Mouse (Mus musculus) embryonic facial prominence, embryonic 11.5 days (tissue): ENCODE data around the gene Txlng. TPM values are rescaled to one million over a fixed set of nuclear protein-coding genes. Genes with fewer than 3 reads are reported as not detected.

ENCODE experiments used
- ATAC-seq: fragments of 200-750 bp; cut with Nextera tagmentation; replicated peaks from 2 replicates; pipeline ENCODE4 v1.8.0; 2017; ENCODE audit warnings: low read depth; ENCODE audit not compliant: insufficient number of reproducible peaks, low FRiP score, low TSS enrichment
- DNase-seq: peaks from one replicate; pipeline ENCODE4 v3.0.0-alpha.2; 2015; ENCODE audit warnings: low spot score
- H3K27ac ChIP-seq: fragments of 300-500 bp; sonication (generic); replicated peaks from 2 replicates; pipeline ENCODE4 v1.5.1; 2014; ENCODE audit warnings: mild to moderate bottlenecking, low read depth, low read length, control low read depth
- H3K27me3 ChIP-seq: fragments of 300-500 bp; sonication (generic); 2 replicates; pipeline ENCODE4 v1.6.1; 2014; ENCODE audit warnings: mild to moderate bottlenecking, low read length, moderate library complexity, mixed read lengths; ENCODE audit not compliant: control insufficient read depth, insufficient read depth
- H3K36me3 ChIP-seq: fragments of 300-500 bp; sonication (generic); replicated peaks from 2 replicates; pipeline ENCODE4 v1.6.1; 2014; ENCODE audit warnings: low read depth, mild to moderate bottlenecking, low read length, moderate library complexity, mixed read lengths; ENCODE audit not compliant: control insufficient read depth, insufficient read depth
- H3K4me1 ChIP-seq: fragments of 300-500 bp; sonication (generic); 2 replicates; pipeline ENCODE4 v1.6.1; 2014; ENCODE audit warnings: low read length, mixed read lengths; ENCODE audit not compliant: control insufficient read depth, insufficient read depth
- H3K4me2 ChIP-seq: fragments of 300-500 bp; sonication (generic); 2 replicates; pipeline ENCODE4 v1.6.1; 2014; ENCODE audit warnings: low read depth, mild to moderate bottlenecking, control low read depth, low read length, moderate library complexity
- H3K4me3 ChIP-seq: fragments of 300-500 bp; sonication (generic); 2 replicates; pipeline ENCODE4 v1.5.1; 2014; ENCODE audit warnings: low read depth, low read length, control low read depth
- H3K9ac ChIP-seq: fragments of 300-500 bp; sonication (generic); replicated peaks from 2 replicates; pipeline ENCODE4 v1.6.1; 2014; ENCODE audit warnings: mild to moderate bottlenecking, control low read depth, low read length
- H3K9me3 ChIP-seq: fragments of 300-500 bp; sonication (generic); replicated peaks from 2 replicates; pipeline ENCODE4 v1.6.1; 2016; ENCODE audit warnings: mild to moderate bottlenecking, low read length, inconsistent platforms, mixed read lengths; ENCODE audit not compliant: control insufficient read depth
- WGBS: fragments of 180-500 bp; shearing (Covaris S2); extraction: QIAGEN DNeasy Blood & Tissue Kit; methylation state at CpG from one replicate; pipeline ENCODE4 v1.1.7; 2014; 5-methylcytosine and 5-hydroxymethylcytosine counted together
- polyA plus RNA-seq: library from polyadenylated mRNA; unstranded; fragments of >200 nt; fragmentation: Nextera tagmentation; extraction: Ambion mirVana; gene quantifications from 2 replicates; pipeline ENCODE4 v1.2.1, GENCODE M21; 2014

The Txlng gene
- polyA plus RNA-seq: 19.3 and 19.7 TPM in 2 replicates

DNA sequence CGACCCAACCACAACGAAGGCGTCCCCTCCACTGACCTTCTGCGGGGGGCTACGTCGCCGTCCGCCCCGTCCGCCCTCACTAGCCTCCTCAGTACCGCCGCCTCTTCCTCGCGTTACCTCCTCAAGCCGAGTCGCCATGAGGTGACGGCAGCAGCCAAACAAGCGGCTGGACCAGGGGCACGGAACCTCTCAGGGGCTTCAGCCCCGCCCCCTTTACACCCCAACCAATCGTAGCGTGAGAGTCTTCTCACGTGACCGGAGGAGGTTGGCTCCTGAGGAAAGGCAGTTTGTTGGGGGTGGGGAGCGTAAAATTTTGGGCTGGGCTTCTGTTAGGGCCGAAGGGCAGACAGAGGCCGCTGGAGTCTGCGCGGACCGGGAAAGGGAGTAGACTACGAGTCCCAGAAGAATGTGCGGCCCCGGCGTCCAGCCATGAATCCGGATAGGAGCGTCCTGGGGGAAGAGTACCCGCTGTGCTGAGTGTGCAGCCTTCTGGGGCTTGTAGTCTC lies at the start of gene Txlng:
Txlng (minus strand) TSS at position 252 of the 506 bp plus-strand sequence.
- no peaks in the 10 kb centered on the region for H3K9me3 ChIP-seq
- H3K27ac ChIP-seq: no peak within 1 kb of the TSS
- no peaks in the 10 kb centered on the region for H3K4me1 ChIP-seq
- WGBS: 16% methylated on average over 37 of the region's 37 CpGs
- DNase-seq (peak; percentile 95), ATAC-seq (peak; percentile 99)
- H3K9ac ChIP-seq: peak within 1 kb of the TSS; percentile 46
- H3K27me3 ChIP-seq: no peaks in the 10 kb centered on the region
- H3K36me3 ChIP-seq: no peaks in the 10 kb centered on the region
- H3K4me2 ChIP-seq: peak within 1 kb of the TSS; percentile 79
- peak within 1 kb of the TSS; percentile 50 for H3K4me3 ChIP-seq

DNA sequence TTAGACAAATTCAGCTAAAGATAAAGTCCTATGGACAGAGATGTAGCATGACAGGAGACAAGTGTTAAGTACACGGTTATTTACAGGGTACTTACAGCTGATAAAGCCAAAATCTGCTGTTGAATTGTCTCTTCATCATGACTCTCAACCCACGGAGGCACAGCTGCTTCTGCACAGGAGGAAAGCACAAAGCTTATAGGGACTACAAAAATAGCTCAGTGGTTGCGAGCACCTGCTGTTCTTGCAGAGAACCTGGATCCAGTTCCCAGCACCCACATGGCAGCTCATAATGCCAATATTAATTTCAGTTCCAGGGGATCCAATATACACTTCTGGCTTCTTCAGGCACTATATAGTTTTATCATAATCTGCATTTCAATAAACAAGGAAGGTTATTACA lies 49.0 kb upstream of the Txlng start:
- no peak overlapping the region for H3K4me2 ChIP-seq
- WGBS: 87% methylated on average over 3 of the region's 3 CpGs
- no peaks in the 10 kb centered on the region for H3K36me3 ChIP-seq
- no peak for DNase-seq
- no peaks in the 10 kb centered on the region for H3K4me1 ChIP-seq
- no peak overlapping the region for H3K9ac ChIP-seq
- no peaks in the 10 kb centered on the region for H3K9me3 ChIP-seq
- ATAC-seq: no peak
- H3K27ac ChIP-seq: no peak overlapping the region
- H3K4me3 ChIP-seq: no peak overlapping the region
- no peaks in the 10 kb centered on the region for H3K27me3 ChIP-seq

DNA sequence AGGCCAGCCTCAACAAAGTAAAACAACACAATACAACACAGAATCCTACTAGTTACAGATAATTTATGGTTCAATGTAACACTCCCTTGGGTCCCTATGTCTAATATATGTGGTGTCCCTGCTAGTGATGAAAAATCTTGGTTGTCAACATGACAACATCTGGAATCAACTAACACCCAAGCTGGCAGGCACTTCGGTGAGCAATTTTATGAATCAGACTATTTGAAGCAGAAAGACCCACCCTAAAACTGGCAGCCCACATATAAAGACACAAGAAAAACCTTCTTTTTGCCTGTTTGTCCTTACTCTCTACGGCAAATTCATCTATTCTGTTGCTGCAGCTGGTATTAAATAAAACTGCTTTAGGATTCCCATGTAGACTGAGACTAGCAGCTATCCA lies 44.5 kb upstream of the Txlng start:
- DNase-seq (no peak), ATAC-seq (no peak)
- Histone ChIP-seq H3K4me3 (no peak overlapping the region), H3K4me2 (no peak overlapping the region), H3K9me3 (no peaks in the 10 kb centered on the region), H3K36me3 (no peaks in the 10 kb centered on the region), H3K27me3 (no peaks in the 10 kb centered on the region), H3K9ac (no peak overlapping the region), H3K27ac (no peak overlapping the region), H3K4me1 (no peaks in the 10 kb centered on the region)
- 73% methylated on average over 2 of the region's 2 CpGs for WGBS

DNA sequence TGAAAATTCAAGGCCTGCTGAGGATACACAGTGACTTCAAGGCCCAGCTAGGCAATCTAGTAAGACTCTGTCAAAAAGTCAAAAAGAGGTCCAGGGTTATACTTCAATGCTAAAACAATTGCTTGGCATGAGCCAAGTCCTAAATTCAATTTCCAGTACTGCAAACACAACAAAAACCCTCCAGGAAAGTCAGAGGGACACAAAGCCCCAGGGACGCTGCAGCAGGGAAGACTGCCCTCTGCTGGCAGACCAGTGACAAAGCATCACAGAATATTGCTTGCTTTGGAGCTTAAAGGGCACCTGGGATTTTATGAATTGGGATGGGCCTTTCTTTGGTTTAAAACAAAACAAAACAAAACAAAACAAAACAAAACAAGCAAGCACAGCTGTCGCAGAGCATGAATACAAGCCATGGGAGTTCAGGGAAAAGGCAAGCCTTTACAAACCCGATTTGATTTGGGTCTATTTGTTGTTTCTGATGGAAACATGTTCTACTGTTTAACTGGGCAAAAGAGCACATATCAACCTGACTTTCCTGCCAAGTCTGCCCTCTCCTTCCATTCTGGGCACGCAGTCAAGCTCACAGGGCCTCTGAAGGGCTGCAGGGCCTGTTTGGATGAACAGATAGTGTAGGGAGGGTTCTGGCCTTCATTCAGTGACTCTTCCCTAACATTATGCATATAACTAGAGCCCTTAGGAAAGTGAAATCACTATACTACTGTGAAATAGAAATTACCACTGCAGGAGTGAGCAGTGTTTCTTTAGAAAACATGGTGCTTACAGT lies 42.7 kb upstream of the Txlng start:
- H3K9ac ChIP-seq: no peak overlapping the region
- ATAC-seq (no peak), DNase-seq (peak; percentile 18)
- H3K9me3 ChIP-seq: no peaks in the 10 kb centered on the region
- no peak overlapping the region for H3K4me2 ChIP-seq
- no peaks in the 10 kb centered on the region for H3K4me1 ChIP-seq
- no peaks in the 10 kb centered on the region for H3K27me3 ChIP-seq
- WGBS: 43% methylated on average over 4 of the region's 4 CpGs
- no peaks in the 10 kb centered on the region for H3K36me3 ChIP-seq
- no peak overlapping the region for H3K27ac ChIP-seq
- no peak overlapping the region for H3K4me3 ChIP-seq

DNA sequence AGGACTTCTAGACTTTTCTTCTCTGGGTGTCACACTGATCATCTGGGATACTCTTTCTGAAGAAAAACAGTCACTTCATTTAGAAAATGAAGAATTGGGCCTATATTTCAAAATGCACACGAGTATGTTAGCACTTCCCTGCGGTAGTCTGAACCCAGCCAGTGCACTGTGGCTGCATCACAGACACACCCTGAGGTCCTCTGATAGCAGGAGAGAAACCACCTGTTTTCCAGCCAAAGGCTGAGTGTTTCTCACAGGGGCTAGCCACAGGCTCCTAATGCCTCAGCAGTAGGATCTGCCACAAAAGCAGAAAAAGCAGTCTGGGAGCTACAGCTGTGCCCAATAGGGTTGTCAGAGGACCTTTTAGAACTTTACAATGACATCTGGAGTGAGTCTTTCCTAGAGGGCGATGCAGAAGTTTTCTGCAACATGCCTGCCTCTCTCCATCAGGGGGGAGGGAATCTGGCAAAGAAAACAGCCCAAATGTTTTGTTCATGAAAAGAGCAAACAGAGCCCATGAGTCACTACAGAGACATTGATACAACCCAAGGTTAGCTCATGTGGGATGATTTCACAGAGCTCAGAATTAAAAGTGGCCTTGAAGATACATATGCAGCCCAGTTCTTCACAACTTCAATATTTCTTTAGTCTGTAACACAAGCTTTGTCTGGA lies 39.2 kb upstream of the Txlng start:
- ATAC-seq: no peak
- H3K9me3 ChIP-seq: no peaks in the 10 kb centered on the region
- no peak overlapping the region for H3K9ac ChIP-seq
- WGBS: 73% methylated on average over 3 of the region's 3 CpGs
- H3K36me3 ChIP-seq: no peaks in the 10 kb centered on the region
- H3K27me3 ChIP-seq: no peaks in the 10 kb centered on the region
- H3K4me3 ChIP-seq: no peak overlapping the region
- H3K4me1 ChIP-seq: no peaks in the 10 kb centered on the region
- DNase-seq: no peak
- H3K27ac ChIP-seq: no peak overlapping the region
- no peak overlapping the region for H3K4me2 ChIP-seq

DNA sequence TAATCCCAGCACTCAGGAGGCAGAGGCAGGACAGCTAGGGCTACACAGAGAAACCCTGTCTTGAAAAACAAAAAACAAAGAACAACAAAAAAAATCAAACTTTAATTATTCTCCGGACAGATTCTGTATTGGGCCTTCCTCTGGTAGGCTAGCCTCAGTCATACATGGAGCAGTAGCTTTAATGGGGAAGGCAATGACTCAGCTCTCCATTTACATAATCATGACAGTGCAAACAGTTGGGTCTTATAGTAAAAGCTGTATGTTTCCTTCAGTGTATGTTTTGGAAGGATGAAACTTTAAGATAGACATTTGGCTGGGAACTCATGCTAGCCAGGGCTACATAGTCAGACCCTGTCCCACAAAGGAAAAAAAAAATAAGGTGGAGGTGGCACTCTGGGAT lies 19.4 kb upstream of the Txlng start:
- H3K27me3 ChIP-seq: no peaks in the 10 kb centered on the region
- DNase-seq (no peak), ATAC-seq (no peak)
- no peak overlapping the region for H3K4me3 ChIP-seq
- no peaks in the 10 kb centered on the region for H3K4me1 ChIP-seq
- 82% methylated on average over 1 of the region's 1 CpGs for WGBS
- no peak overlapping the region for H3K4me2 ChIP-seq
- no peak overlapping the region for H3K9ac ChIP-seq
- no peak overlapping the region for H3K27ac ChIP-seq
- no peaks in the 10 kb centered on the region for H3K36me3 ChIP-seq
- H3K9me3 ChIP-seq: no peaks in the 10 kb centered on the region

DNA sequence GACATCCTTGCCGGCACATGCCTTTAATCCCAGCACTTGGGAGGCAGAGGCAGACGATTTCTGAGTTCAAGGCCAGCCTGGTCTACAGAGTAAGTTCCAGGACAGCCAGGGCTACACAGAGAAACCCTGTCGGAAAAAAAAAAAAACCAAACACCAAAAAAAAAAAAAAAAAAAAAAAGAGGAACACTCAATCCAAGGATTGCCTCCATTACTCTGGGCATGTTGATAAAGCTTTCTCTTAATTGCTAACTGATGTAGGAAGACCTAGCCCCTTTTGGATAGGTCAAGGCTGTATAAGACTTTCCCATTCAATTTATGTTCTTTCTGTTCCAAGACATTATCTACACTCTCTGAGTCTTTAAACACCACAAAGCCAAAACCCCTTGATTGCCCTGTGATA lies 16.3 kb upstream of the Txlng start:
- no peak for ATAC-seq
- no peaks in the 10 kb centered on the region for H3K4me1 ChIP-seq
- no peak for DNase-seq
- no peak overlapping the region for H3K4me3 ChIP-seq
- no peaks in the 10 kb centered on the region for H3K9me3 ChIP-seq
- no peaks in the 10 kb centered on the region for H3K36me3 ChIP-seq
- no peak overlapping the region for H3K4me2 ChIP-seq
- H3K27ac ChIP-seq: no peak overlapping the region
- H3K9ac ChIP-seq: no peak overlapping the region
- WGBS: 85% methylated on average over 3 of the region's 3 CpGs
- H3K27me3 ChIP-seq: no peaks in the 10 kb centered on the region

DNA sequence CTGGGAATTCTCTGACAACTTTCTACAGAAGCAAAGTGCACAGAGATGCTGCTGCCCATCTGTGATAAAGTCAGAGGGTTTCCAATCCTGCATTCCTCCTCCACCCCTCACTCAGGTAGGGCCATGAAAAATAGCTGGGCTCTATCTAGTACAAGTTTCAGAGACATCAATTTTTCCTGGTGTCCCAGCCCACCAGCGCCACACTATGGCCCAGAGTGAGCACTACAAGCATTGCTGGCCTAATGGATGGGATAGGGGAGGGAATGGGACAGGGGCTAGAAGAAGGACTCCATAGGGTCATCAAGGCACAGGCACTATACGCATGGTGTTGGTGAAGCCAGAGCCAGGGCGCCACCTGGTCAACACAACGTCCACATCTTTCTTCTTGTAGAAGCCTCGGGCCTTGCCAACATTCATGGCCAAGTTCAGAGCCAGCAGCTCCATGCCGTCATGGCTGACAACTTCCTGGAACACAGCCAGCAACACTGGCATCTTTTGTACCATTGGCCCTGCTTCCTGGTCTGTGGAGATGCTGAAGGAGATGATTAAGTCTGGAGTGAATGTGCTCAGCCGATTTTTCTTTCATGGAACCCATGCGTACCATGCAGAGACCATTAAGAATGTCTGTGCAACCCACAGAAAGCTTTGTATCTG lies 15.3 kb upstream of the Txlng start:
- DNase-seq: no peak
- Histone ChIP-seq H3K36me3 (no peaks in the 10 kb centered on the region), H3K9ac (no peak overlapping the region), H3K9me3 (no peaks in the 10 kb centered on the region), H3K4me2 (no peak overlapping the region), H3K27me3 (no peaks in the 10 kb centered on the region), H3K27ac (no peak overlapping the region), H3K4me1 (no peaks in the 10 kb centered on the region), H3K4me3 (no peak overlapping the region)
- 70% methylated on average over 8 of the region's 8 CpGs for WGBS
- no peak for ATAC-seq
